8 mouse cellular contexts compared by ENCODE assay signal in genomic region chr19:5097521-5098362, GRCm38 (mm10). TPM values are rescaled to one million over a fixed set of nuclear protein-coding genes. Genes with fewer than 3 reads are reported as not detected.
DNase-seq lines count a peak whose midpoint lies in the region; ATAC-seq and TF ChIP-seq lines count a peak whose summit lies in the region.

No protein-coding gene starts in this region.

- H3K4me2 ChIP-seq in kidney, embryonic 15.5 days = peak overlapping the region; percentile 100
- peak overlapping the region; percentile 78 for H3K4me2 ChIP-seq in hindbrain, embryonic 16.5 days (ENCODE audit: low read length)
- peak overlapping the region; percentile 71 for H3K4me2 ChIP-seq in myocyte (ENCODE audit: low read depth)

- H3K79me2 ChIP-seq in myocyte (ENCODE audit: control insufficient read depth, insufficient read depth) = no peaks in the 10 kb centered on the region

- H3K4me1 ChIP-seq in kidney, embryonic 15.5 days = peaks cover 59% of the 10 kb centered on the region
- peaks cover 49% of the 10 kb centered on the region for H3K4me1 ChIP-seq in hindbrain, embryonic 16.5 days (ENCODE audit: control insufficient read depth, insufficient read depth, low read depth, low read length)

- DNase-seq in kidney, adult 11 months = no peak
- peak; percentile 65 for DNase-seq in embryo, embryonic 10.5 days (ENCODE audit: low spot score)
- no peak for DNase-seq in left cerebral cortex, adult 8-10 months (ENCODE audit: low spot score in 2 of 2)
- DNase-seq in frontal cortex, adult 2 months (ENCODE audit: extremely low spot score in 1 of 2, low spot score in 1 of 2) = no peak
- DNase-seq in kidney, adult 8-10 months = no peak

- ATAC-seq in kidney, embryonic 15.5 days (replicated peaks; ENCODE audit: low FRiP score) = peak; percentile 3
- ATAC-seq in hindbrain, embryonic 16.5 days = peak; percentile 22

- peak overlapping the region; percentile 63 for H3K4me3 ChIP-seq in kidney, embryonic 15.5 days (replicated peaks)
- peak overlapping the region; percentile 73 for H3K4me3 ChIP-seq in hindbrain, embryonic 16.5 days (ENCODE audit: low read length)
- no peak overlapping the region for H3K4me3 ChIP-seq in myocyte

- no peak overlapping the region for H3ac ChIP-seq in myocyte (ENCODE audit: control insufficient read depth, insufficient read length)

- H3K27me3 ChIP-seq in kidney, embryonic 15.5 days = 0 out of 2 replicates have a peak, but pooled peaks cover 2% of the 10 kb centered on the region
- H3K27me3 ChIP-seq in hindbrain, embryonic 16.5 days (replicated peaks; ENCODE audit: control insufficient read depth, insufficient read depth, low read length) = no peaks in the 10 kb centered on the region
- no peaks in the 10 kb centered on the region for H3K27me3 ChIP-seq in myocyte (ENCODE audit: control insufficient read depth, insufficient read depth, insufficient read length)

- H3K36me3 ChIP-seq in kidney, embryonic 15.5 days = peaks cover 41% of the 10 kb centered on the region
- peaks cover 17% of the 10 kb centered on the region for H3K36me3 ChIP-seq in hindbrain, embryonic 16.5 days (ENCODE audit: control insufficient read depth, insufficient read depth, low read length)
- peaks cover 9% of the 10 kb centered on the region for H3K36me3 ChIP-seq in myocyte (ENCODE audit: control insufficient read depth, insufficient read depth)

- 4% methylated on average over 31 of the region's 31 CpGs for WGBS in kidney, embryonic 15.5 days
- WGBS in hindbrain, embryonic 16.5 days = 4% methylated on average over 30 of the region's 31 CpGs

- H3K27ac ChIP-seq in kidney, embryonic 15.5 days = peak overlapping the region; percentile 45
- peak overlapping the region; percentile 92 for H3K27ac ChIP-seq in hindbrain, embryonic 16.5 days (ENCODE audit: low read depth, low read length)

- H3K9me3 ChIP-seq in kidney, embryonic 15.5 days (replicated peaks) = no peaks in the 10 kb centered on the region
- H3K9me3 ChIP-seq in hindbrain, embryonic 16.5 days (ENCODE audit: control insufficient read depth, low read length) = no peaks in the 10 kb centered on the region

- H3K9ac ChIP-seq in kidney, embryonic 15.5 days = peak overlapping the region; percentile 79
- H3K9ac ChIP-seq in hindbrain, embryonic 16.5 days (ENCODE audit: low read depth, low read length) = peak overlapping the region; percentile 92

- no peak for TF ChIP-seq POLR2A in myocyte (IDR thresholded peaks at IDR 0.05; ENCODE audit: insufficient read length, low read depth)

TF ChIP-seq in myocyte, 11 proteins besides CTCF, POLR2A, EP300 and RAD21:
- TF ChIP-seq SRF (IDR thresholded peaks at IDR 0.05; ENCODE audit: control insufficient read depth, insufficient read length, low read depth) = no peak
- no peak for TF ChIP-seq USF1 (IDR thresholded peaks at IDR 0.05; ENCODE audit: low read depth)
- TF ChIP-seq REST (IDR thresholded peaks at IDR 0.05; ENCODE audit: insufficient read depth, insufficient read length) = no peak
- TF ChIP-seq MYOD1 (IDR thresholded peaks at IDR 0.05; ENCODE audit: control insufficient read depth in 1 of 3, insufficient read length in 2 of 3, low read depth in 2 of 3) = no peak
- TF ChIP-seq MAX (IDR thresholded peaks at IDR 0.05; ENCODE audit: low read depth) = no peak
- no peak for TF ChIP-seq MYOG (IDR thresholded peaks at IDR 0.05; ENCODE audit: control insufficient read depth in 1 of 3, insufficient read depth in 1 of 3, insufficient read length in 2 of 3, low read depth in 2 of 3)
- no peak for TF ChIP-seq E2F4 (IDR thresholded peaks at IDR 0.05; ENCODE audit: insufficient read depth)
- no peak for TF ChIP-seq POLR2AphosphoS2 (IDR thresholded peaks at IDR 0.05; ENCODE audit: insufficient read length, low read depth)
- TF ChIP-seq CEBPB (IDR thresholded peaks at IDR 0.05; ENCODE audit: insufficient read depth, poor library complexity, severe bottlenecking) = no peak
- TF ChIP-seq TCF12 (IDR thresholded peaks at IDR 0.05; ENCODE audit: insufficient read depth, poor library complexity, severe bottlenecking) = no peak
- TF ChIP-seq TCF3 (IDR thresholded peaks at IDR 0.05; ENCODE audit: insufficient read length, low read depth) = no peak

RNA-seq across cellular contexts. Expression of gene Cnih2, which starts 0.6 kb away (rescaled TPM):
- 13.3 and 15.1 TPM in 2 replicates for polyA plus RNA-seq in kidney, embryonic 15.5 days (2015; fragmentation: Nextera tagmentation; extraction: Ambion mirVana)
- polyA plus RNA-seq in hindbrain, embryonic 16.5 days (2015; fragmentation: Nextera tagmentation; extraction: Ambion mirVana) = 361 and 364 TPM in 2 replicates
- polyA plus RNA-seq in myocyte (2012; fragmentation: generic; extraction: Trizol) = 1.6 TPM
- total RNA-seq in left cerebral cortex, adult 8-10 months (2022) = 100 to 1,000 TPM; 172 to 193 (median 184) TPM
- polyA plus RNA-seq in frontal cortex, adult 2 months (2012; rRNA removed) = 383 and 422 TPM in 2 replicates

RNA-seq across cellular contexts. Expression of gene Rab1b, which starts 9.1 kb away (rescaled TPM):
- 268 and 290 TPM in 2 replicates for polyA plus RNA-seq in kidney, embryonic 15.5 days (2015; fragmentation: Nextera tagmentation; extraction: Ambion mirVana)
- polyA plus RNA-seq in hindbrain, embryonic 16.5 days (2015; fragmentation: Nextera tagmentation; extraction: Ambion mirVana) = 230 and 231 TPM in 2 replicates
- 203 TPM for polyA plus RNA-seq in myocyte (2012; fragmentation: generic; extraction: Trizol)
- 100 to 1,000 TPM; 146 to 171 (median 156) TPM for total RNA-seq in left cerebral cortex, adult 8-10 months (2022)
- polyA plus RNA-seq in frontal cortex, adult 2 months (2012; rRNA removed) = 190 and 208 TPM in 2 replicates

RNA-seq across cellular contexts. Expression of gene Yif1a, which starts 9.4 kb away (rescaled TPM):
- polyA plus RNA-seq in kidney, embryonic 15.5 days (2015; fragmentation: Nextera tagmentation; extraction: Ambion mirVana) = 99.8 and 101 TPM in 2 replicates
- 60.7 and 65.8 TPM in 2 replicates for polyA plus RNA-seq in hindbrain, embryonic 16.5 days (2015; fragmentation: Nextera tagmentation; extraction: Ambion mirVana)
- 115 TPM for polyA plus RNA-seq in myocyte (2012; fragmentation: generic; extraction: Trizol)
- 10 to 100 TPM; 25.3 to 31.3 (median 28.6) TPM for total RNA-seq in left cerebral cortex, adult 8-10 months (2022)
- 44.7 and 45.1 TPM in 2 replicates for polyA plus RNA-seq in frontal cortex, adult 2 months (2012; rRNA removed)

RNA-seq across cellular contexts. Expression of gene Tmem151a, which starts 12.4 kb away (rescaled TPM):
- 1.3 and 1.8 TPM in 2 replicates for polyA plus RNA-seq in kidney, embryonic 15.5 days (2015; fragmentation: Nextera tagmentation; extraction: Ambion mirVana)
- 38.5 and 49.0 TPM in 2 replicates for polyA plus RNA-seq in hindbrain, embryonic 16.5 days (2015; fragmentation: Nextera tagmentation; extraction: Ambion mirVana)
- 10.1 TPM for polyA plus RNA-seq in myocyte (2012; fragmentation: generic; extraction: Trizol)
- 100 to 1,000 TPM; 135 to 156 (median 139) TPM for total RNA-seq in left cerebral cortex, adult 8-10 months (2022)
- polyA plus RNA-seq in frontal cortex, adult 2 months (2012; rRNA removed) = 106 and 122 TPM in 2 replicates

RNA-seq across cellular contexts. Expression of gene Klc2, which starts 20.6 kb away (rescaled TPM):
- 27.5 and 27.8 TPM in 2 replicates for polyA plus RNA-seq in kidney, embryonic 15.5 days (2015; fragmentation: Nextera tagmentation; extraction: Ambion mirVana)
- 85.6 and 87.8 TPM in 2 replicates for polyA plus RNA-seq in hindbrain, embryonic 16.5 days (2015; fragmentation: Nextera tagmentation; extraction: Ambion mirVana)
- polyA plus RNA-seq in myocyte (2012; fragmentation: generic; extraction: Trizol) = 56.7 TPM
- total RNA-seq in left cerebral cortex, adult 8-10 months (2022) = 100 to 1,000 TPM; 237 to 265 (median 247) TPM
- 183 and 187 TPM in 2 replicates for polyA plus RNA-seq in frontal cortex, adult 2 months (2012; rRNA removed)

Comparison
In these comparisons a context has a peak if more than half of its experiments do, and no peak if none do; other contexts are left out.
1. RNA of gene Cnih2, which starts 0.6 kb away (polyA plus RNA-seq): 383 to 422 TPM in frontal cortex, adult 2 months and 361 to 364 TPM in hindbrain, embryonic 16.5 days; 13.3 to 15.1 TPM in kidney, embryonic 15.5 days and 1.6 TPM in myocyte (single experiment); every median in the first group is over 10 times any median in the second.
2. Peak in every context shown above with its lines, with median percentiles within 50 percentile points of each other: H3K4me2 ChIP-seq.